Mouse (Mus musculus) cortical plate, adult 2 months (tissue): ENCODE data around the gene Cdca3.

ENCODE experiments used
- CTCF ChIP-seq: fragments of 200-500 bp; IDR thresholded peaks from 2 replicates; pipeline ENCODE4 v1.5.1; 2011; ENCODE audit warnings: mild to moderate bottlenecking, control low read depth, low read length; ENCODE audit not compliant: insufficient read depth; ENCODE audit errors: extremely low read depth
- POLR2A ChIP-seq: fragments of 200-500 bp; IDR thresholded peaks from 2 replicates; pipeline ENCODE4 v1.6.1; 2011; ENCODE audit warnings: mild to moderate bottlenecking, low read length, control low read depth; ENCODE audit not compliant: insufficient read depth; ENCODE audit errors: extremely low read depth

DNA sequence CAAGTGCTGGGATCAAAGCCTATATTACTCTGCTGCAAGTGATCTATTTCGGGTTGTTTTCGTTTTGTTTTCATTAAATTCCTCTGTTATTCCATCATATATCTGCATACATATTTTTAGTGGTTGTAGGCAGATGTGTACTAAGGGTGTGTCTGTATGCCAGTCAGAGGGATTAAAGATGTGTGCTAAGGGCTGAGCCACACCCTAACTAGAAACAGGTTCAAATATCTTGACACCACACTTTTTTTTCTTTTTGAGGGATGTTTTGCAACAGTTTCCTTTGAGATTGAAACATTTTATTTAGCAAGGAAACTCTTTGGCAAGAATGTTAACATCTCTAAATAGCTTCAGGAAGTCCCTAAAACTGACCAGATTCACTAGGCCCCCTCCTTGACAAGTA, 33.1 kb upstream of the Cdca3 start:
- TF ChIP-seq CTCF (no peak), POLR2A (no peak)
